Mouse (Mus musculus): Measurements from ENCODE around the gene Fbxl15. TPM values are rescaled to one million over a fixed set of nuclear protein-coding genes. Genes with fewer than 3 reads are reported as not detected.

Fbxl15 gene
- total and polyA plus RNA-seq, 2 experiments from 2014 or later, result 54.2 to 71.4 TPM

DNA sequence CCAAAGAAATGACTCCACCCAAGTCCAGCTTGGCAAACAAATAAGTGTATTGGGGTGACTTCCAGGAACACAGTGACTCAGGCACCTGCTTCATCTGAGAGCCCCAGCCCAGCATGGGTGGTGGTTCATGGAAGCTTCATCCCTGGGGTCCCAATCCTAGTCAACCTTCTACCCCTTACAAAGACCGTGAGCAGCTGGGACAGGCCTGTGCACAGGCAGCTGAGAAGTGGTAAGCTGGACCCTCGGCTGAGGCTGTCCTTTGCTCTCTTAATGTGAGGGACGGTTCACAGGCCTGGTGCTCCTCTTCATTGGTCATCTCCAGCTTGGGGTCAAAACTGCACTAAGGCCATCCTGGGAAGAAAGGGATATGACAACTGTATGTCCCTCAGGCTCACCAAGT lies 40.4 kb upstream of the Fbxl15 start:
- H3K27me3 ChIP-seq (ENCODE audit: insufficient read depth, low read length), result no peaks in the 10 kb centered on the region
- H3K36me3 ChIP-seq (ENCODE audit: insufficient read depth, low read length), result peaks cover 34% of the 10 kb centered on the region
- WGBS, result 84% methylated on average over 3 of the region's 3 CpGs
- H3K4me1 ChIP-seq (ENCODE audit: insufficient read depth, low read length), result no peaks in the 10 kb centered on the region
- H3K9me3 ChIP-seq (ENCODE audit: low read length), result no peaks in the 10 kb centered on the region
- no peak overlapping the region for H3K4me2 ChIP-seq (ENCODE audit: low read depth, low read length)
- DNase-seq (ENCODE audit: low spot score) (no peak), ATAC-seq (no peak)
- no peak overlapping the region for H3K4me3 ChIP-seq (ENCODE audit: low read length)
- no peak for TF ChIP-seq CTCF (IDR thresholded peaks at IDR 0.05; ENCODE audit: low read depth)
- H3K9ac ChIP-seq (replicated peaks; ENCODE audit: low read length), result no peak overlapping the region
- H3K27ac ChIP-seq, result no peak overlapping the region

DNA sequence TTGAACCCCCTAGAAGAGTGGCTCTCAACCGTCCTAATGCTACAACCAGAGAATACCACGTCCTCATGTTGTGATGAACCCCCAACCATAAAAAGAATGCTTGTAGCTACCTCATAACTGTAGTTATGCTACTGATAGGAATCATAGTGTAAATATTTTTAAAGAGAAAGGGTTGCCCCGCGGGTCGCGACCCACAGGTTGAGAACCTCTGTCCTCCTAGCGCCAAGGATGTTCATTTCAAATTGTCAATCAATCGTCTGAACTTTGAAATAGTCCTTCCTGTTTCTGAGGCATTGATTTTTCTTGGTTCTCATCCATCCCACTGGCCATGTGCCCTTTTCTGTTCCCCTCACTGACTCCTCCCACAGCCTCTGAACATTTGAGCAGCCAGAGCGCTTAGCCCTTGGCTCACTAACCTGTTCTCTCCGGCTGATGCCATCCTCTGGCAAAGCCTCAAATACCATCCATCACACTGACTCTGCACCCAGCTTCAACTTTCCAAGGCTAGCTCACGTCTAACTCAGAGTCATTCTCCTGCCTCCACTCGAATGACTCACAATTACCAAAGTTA lies 37.4 kb upstream of the Fbxl15 start:
- Histone ChIP-seq H3K9me3 (ENCODE audit: low read length) (no peaks in the 10 kb centered on the region), H3K9ac (replicated peaks; ENCODE audit: low read length) (no peak overlapping the region), H3K4me3 (ENCODE audit: low read length) (no peak overlapping the region), H3K27ac (no peak overlapping the region), H3K36me3 (ENCODE audit: insufficient read depth, low read length) (peaks cover 9% of the 10 kb centered on the region; the same call in 1 of the 2 replicates), H3K4me1 (ENCODE audit: insufficient read depth, low read length) (no peaks in the 10 kb centered on the region), H3K27me3 (ENCODE audit: insufficient read depth, low read length) (no peaks in the 10 kb centered on the region), H3K4me2 (ENCODE audit: low read depth, low read length) (no peak overlapping the region)
- ATAC-seq (no peak), DNase-seq (ENCODE audit: low spot score) (no peak)
- TF ChIP-seq CTCF (IDR thresholded peaks at IDR 0.05; ENCODE audit: low read depth), result no peak
- WGBS, result 64% methylated on average over 12 of the region's 12 CpGs

DNA sequence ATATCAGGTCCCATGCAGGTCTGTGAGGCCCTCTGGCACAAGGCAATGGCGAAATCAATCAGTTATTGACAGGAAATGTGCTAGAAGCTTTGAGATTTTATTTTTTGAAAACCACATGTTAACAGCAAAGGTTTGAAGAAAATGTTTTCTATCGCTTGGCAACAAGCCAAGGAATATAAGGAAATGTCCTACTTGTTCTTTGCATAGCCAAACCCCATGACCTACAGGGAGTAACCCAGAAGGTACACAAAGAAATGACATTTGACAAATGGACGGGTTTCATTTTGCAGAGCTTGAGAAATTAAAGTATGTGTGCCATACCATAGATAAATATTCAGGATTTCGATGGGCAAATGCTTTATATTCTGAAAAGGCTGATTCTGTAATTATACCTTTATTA lies 31.0 kb upstream of the Fbxl15 start:
- H3K27me3 ChIP-seq (ENCODE audit: insufficient read depth, low read length), result no peaks in the 10 kb centered on the region
- WGBS, result 74% methylated on average over 4 of the region's 4 CpGs
- DNase-seq (ENCODE audit: low spot score) (no peak), ATAC-seq (no peak)
- no peaks in the 10 kb centered on the region for H3K4me1 ChIP-seq (ENCODE audit: insufficient read depth, low read length)
- no peak for TF ChIP-seq CTCF (IDR thresholded peaks at IDR 0.05; ENCODE audit: low read depth)
- no peak overlapping the region for H3K9ac ChIP-seq (replicated peaks; ENCODE audit: low read length)
- no peaks in the 10 kb centered on the region for H3K9me3 ChIP-seq (ENCODE audit: low read length)
- H3K36me3 ChIP-seq (ENCODE audit: insufficient read depth, low read length), result no peaks in the 10 kb centered on the region
- H3K27ac ChIP-seq, result no peak overlapping the region
- H3K4me2 ChIP-seq (ENCODE audit: low read depth, low read length), result no peak overlapping the region
- H3K4me3 ChIP-seq (ENCODE audit: low read length), result no peak overlapping the region

DNA sequence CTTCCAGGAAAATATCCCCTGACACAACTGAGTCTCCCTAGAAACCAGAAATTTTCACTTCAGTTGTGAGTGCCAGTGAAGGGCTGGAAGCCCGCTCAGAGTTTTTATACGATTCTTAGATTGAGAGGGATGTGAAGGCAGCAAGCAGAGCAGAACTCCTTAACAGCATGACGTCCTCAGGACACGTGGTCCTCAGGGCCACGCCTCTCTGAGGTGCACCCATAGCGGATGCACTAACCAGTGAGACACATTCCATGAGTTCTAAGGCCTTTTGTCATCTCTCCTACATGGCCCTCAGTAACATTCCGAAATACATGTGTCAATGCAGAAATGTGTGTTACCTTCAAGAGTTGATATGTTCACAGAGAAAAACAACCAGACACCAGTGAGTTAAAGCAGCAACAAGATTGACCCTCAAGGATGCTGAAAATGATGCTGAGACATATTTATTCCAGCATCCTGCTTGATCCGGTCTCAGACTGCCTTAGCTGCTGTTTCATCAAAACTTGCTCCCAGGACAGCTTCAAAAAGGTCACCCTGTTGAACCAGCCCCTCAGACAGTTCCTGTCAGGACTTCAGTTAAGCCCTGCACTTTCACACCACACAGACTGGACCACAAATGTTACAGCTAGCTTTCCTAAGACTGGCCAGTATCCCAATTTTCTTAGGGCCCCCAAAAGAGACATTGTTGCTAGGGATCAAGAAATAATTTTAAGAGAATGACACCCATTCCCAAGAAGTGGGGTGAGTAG lies 27.5 kb upstream of the Fbxl15 start:
- 0 out of 2 replicates have a peak, but pooled peaks cover 4% of the 10 kb centered on the region for H3K27me3 ChIP-seq (ENCODE audit: insufficient read depth, low read length)

DNA sequence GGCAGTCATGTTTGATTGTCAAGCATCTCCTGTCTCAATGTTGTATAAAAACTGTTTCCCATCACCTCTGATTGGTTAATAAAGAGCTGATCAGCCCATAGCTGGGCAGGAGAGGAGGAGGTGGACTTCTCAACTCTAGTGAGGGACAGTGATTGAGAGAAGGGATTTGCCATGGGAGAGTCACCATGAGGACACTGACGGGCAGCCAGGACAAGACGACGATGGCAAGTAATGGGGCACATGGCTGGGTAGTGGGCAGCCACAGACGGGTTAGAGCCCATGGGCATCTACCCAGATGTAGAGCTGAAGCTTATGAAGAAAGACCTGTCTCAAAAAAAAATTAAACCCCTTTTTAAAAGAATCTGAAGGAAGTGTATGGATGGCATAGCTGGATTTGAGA lies 25.4 kb upstream of the Fbxl15 start:
- ATAC-seq (no peak), DNase-seq (ENCODE audit: low spot score) (no peak)
- no peak overlapping the region for H3K4me3 ChIP-seq (ENCODE audit: low read length)
- no peak overlapping the region for H3K4me2 ChIP-seq (ENCODE audit: low read depth, low read length)
- peaks cover 6% of the 10 kb centered on the region; the same call in 1 of the 2 replicates for H3K4me1 ChIP-seq (ENCODE audit: insufficient read depth, low read length)
- no peak for TF ChIP-seq CTCF (IDR thresholded peaks at IDR 0.05; ENCODE audit: low read depth)
- no peaks in the 10 kb centered on the region for H3K36me3 ChIP-seq (ENCODE audit: insufficient read depth, low read length)
- H3K9ac ChIP-seq (replicated peaks; ENCODE audit: low read length), result no peak overlapping the region
- WGBS, result 85% methylated on average over 4 of the region's 4 CpGs
- H3K27ac ChIP-seq, result no peak overlapping the region
- 0 out of 2 replicates have a peak, but pooled peaks cover 4% of the 10 kb centered on the region for H3K27me3 ChIP-seq (ENCODE audit: insufficient read depth, low read length)
- H3K9me3 ChIP-seq (ENCODE audit: low read length), result no peaks in the 10 kb centered on the region

More for the DNA sequence above, 27.5 kb upstream of the Fbxl15 start:
- Histone ChIP-seq H3K9me3 (ENCODE audit: low read length) (no peaks in the 10 kb centered on the region), H3K9ac (replicated peaks; ENCODE audit: low read length) (no peak overlapping the region), H3K4me2 (ENCODE audit: low read depth, low read length) (no peak overlapping the region), H3K4me3 (ENCODE audit: low read length) (no peak overlapping the region), H3K27ac (no peak overlapping the region), H3K4me1 (ENCODE audit: insufficient read depth, low read length) (peaks cover 6% of the 10 kb centered on the region; the same call in 1 of the 2 replicates), H3K36me3 (ENCODE audit: insufficient read depth, low read length) (no peaks in the 10 kb centered on the region)
- no peak for TF ChIP-seq CTCF (IDR thresholded peaks at IDR 0.05; ENCODE audit: low read depth)
- DNase-seq (ENCODE audit: low spot score) (no peak), ATAC-seq (no peak)
- 40% methylated on average over 8 of the region's 8 CpGs for WGBS

DNA sequence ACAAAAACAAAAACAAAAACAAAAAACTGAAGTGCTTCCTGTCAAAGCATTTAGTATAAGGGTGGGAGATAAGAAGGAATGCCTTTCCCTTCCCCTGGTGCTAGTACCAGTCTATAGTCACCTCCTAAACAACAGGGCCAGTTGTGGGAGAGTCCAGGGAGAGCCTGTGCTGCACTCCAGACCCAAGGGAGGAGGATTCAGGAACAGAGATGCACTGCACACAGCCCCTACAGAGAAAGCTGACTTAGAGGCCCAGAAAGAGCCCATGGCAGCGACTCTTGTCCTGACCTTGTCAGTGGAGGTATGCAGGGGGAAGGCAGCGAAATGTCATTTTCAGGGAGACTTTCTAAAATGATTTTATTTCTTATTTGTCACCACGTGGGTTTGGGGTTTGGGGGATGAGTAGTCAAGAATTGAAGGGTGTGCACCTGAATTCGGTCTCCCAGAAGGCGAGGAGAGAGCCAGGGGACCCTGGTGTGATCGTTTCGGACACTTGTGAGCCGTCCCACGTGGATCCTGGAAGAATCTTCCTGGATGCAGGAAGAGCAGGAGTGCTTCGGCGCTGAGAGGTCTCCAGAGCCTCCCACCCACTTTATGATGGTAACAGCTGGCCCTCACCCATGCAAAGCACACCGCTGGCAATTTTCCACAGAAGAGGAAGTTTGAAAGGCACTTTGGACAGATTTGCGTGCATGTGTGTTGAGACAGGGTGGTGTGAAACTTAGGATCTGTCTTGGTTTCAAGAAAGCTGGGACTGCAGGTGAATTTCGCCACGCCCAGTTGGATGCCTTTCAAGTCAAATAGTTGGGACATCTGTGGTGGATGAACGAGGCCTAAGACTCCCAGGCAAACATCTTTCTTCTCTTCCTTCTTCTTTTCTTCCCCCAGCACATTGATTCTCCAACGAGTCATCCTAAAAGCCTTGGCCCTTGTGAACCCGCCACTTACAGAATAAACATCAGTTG lies 24.5 kb upstream of the Fbxl15 start:
- Histone ChIP-seq H3K4me2 (ENCODE audit: low read depth, low read length) (peak overlapping the region; percentile 61), H3K27me3 (ENCODE audit: insufficient read depth, low read length) (0 out of 2 replicates have a peak, but pooled peaks cover 4% of the 10 kb centered on the region), H3K36me3 (ENCODE audit: insufficient read depth, low read length) (no peaks in the 10 kb centered on the region), H3K9ac (replicated peaks; ENCODE audit: low read length) (no peak overlapping the region), H3K27ac (no peak overlapping the region), H3K4me3 (ENCODE audit: low read length) (peak overlapping the region; percentile 38; the same call in 1 of the 2 replicates), H3K9me3 (ENCODE audit: low read length) (no peaks in the 10 kb centered on the region), H3K4me1 (ENCODE audit: insufficient read depth, low read length) (peaks cover 6% of the 10 kb centered on the region; the same call in 1 of the 2 replicates)
- ATAC-seq (no peak), DNase-seq (ENCODE audit: low spot score) (no peak)
- WGBS, result 57% methylated on average over 18 of the region's 18 CpGs
- TF ChIP-seq CTCF (IDR thresholded peaks at IDR 0.05; ENCODE audit: low read depth), result no peak

All from hindbrain, postnatal 0 days (tissue).